Mouse (Mus musculus) B cell, adult 2 months (primary cell): ENCODE results near the gene Foxc1.
A peak's percentile ranks its signal among the peaks of the same experiment; 100 is the strongest.

ENCODE experiments used
- DNase-seq, 2 experiments: peaks; one replicate each; pipeline ENCODE4 v3.0.0; 2022

Foxc1 gene

DNA sequence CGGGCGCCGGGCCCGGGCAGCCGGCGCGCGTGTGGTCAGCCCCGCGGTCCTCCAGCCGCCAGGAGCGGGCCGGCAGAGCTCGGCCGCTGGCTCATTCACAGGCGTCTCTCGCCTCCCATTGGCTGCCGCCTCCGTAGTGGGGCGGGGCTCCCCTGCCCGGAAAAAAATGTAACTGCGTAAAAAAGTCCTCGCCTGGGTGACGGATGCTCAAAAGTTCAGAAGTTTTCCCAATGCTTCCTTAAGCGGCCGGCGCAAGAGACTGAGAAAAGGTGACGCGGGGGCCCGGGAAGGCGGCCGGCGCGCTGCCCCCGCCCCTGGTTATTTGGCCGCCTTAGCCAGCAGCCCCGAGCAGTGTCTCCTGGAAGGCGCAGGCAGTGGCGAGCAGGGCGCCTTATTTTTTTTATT, at the start of gene Foxc1:
Gene Foxc1, plus strand, starts transcription at position 206 of the 405 bp plus-strand sequence.
- DNase-seq = peak; percentile 46 to 55

DNA sequence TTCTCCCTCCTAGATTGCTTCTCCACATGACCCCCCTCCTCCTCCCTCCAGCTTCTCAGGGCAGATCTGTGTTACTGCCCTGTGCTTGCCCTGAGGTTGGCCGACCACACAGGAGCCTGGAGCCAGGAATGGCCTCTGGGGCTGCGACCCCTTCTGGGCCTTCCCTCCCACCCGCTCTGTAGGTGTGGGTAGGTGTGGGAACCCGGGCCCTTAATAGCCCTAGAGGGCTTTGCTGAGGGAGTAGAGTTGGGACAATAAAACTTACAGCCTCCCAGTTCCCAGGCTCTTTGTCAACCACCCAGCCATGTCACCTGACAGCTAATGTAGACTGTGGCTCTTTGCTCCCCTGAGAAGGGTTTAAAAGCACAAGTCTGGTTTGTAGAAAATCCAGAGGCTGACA, 46.0 kb upstream of the Foxc1 start:
- no peak for DNase-seq

DNA sequence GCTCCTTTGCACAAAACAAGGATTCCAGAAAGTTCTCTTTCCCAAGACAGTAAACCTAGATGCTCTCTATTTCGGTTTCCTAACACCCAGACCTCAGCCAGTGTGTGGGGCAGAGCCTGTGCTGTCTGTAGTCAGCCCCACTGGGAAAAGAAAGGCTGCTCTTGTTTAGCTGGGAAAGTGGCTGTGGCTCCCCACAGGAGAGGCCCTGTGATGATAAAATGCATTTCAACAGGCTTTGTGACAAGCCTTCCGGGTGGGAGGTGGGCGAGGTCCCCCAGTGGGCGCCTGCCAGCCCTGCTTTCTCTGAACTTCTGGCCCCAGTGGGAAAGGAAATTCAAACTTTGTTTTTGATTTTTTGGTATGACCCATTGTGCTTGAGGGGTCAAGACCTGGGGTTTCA, 45.4 kb upstream of the Foxc1 start:
- no peak for DNase-seq

DNA sequence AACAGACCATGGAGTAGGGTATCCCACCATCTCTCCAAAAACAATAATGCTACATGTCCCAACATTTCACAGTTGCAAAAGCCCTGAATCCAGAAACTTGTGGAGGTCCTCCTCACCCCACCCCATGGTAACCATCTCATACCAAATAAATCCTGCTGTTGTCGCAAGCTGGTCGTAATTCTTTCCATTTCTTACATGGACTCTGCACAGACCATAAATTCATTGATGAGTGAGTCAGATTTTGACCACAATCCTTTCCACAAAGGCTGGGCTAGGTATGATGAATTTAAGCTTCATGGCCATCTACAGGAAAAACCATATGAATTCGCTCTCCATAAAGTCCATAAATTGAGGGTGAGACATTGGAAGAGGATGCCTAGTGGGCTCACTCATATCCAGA, 42.0 kb upstream of the Foxc1 start:
- no peak for DNase-seq

DNA sequence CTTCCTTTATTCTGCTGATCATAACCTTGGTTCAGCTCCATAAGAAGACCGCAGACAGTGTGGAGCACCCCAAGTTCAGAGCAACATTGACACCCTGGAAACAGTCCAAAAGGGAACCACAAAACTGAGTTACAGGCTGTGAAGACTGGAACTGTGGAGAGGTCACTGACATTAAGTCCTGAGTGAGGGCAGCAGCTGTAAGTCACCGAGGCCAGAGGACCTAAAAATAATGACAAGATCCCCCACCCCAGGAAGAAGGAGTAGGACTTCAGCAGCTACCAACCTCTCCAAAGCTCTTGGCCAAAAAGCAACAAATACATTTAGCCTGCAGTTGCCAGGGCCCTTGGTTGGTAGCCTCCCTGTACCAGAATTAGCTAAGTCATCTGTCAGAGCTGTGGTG, 40.9 kb upstream of the Foxc1 start:
- DNase-seq = no peak

DNA sequence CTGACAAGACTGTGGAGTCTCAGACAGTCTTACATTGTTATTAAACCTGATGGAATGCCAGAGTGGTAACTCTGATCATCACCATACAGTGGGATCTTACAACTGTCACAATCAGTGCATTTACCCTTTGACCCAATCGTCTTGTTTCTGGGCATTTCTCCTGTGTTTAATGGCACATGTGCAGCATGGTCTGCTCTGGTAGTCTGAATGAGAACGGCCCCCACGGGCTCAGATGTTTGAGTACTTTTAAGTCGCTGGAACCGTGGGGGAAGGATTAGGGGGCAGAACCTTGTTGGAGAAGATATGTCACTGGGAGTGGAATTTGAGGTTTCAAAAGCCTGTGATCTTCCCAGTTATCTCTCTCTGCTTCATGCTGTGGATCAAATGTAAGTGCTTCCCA, 33.6 kb upstream of the Foxc1 start:
- DNase-seq = no peak

DNA sequence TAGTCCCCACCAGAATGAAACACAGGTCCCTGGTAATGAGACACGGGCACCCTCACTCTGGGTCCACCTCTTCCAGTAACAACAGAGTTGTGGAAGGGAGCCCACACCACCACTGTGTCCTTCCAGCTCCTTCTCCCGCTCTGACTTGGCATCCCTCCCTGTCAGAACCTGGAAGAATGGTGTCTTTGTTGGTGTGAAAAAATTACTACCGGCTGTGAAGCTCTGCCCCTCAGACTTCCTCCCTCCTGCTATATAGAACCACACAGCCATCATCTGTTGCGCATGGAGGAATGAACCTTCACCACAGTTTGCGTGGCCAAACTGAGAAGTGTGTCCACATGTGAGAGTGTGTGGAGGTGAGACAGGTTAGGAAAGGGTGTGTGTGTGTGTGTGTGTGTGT, 30.7 kb upstream of the Foxc1 start:
- no peak for DNase-seq

DNA sequence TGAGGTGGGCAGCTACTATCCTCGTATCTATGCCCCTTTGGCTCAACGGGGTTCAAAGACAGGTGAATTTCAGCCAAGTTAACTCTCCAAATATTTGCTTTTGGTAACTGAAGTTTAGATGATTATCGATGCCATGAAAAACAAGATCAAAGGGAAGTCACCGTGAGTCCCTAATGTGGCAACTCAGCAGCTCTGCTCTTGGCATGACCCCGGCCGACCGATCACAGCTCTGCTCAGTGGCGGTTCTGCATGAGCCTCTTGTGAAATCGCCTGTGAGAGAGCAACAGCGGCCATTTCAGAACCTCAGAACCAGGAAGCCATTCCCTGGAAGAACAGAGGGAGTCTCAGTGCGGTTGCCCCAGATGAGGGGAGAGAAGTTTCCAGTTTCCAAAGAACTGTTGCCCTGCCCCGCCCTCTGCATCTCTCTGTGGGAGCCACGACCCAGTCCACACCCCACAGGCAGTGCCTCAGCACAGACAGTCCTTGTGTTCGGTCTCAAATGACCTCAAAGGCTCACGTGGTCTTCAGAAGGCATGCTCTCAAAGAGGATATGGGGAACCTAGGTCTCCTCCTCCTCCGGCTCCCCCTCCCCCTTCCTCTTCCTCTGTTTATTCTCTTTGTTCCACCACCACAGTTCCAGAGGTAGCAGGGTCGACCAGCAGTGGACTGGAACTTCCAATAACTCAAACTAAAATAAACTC, 27.0 kb upstream of the Foxc1 start:
- no peak for DNase-seq

DNA sequence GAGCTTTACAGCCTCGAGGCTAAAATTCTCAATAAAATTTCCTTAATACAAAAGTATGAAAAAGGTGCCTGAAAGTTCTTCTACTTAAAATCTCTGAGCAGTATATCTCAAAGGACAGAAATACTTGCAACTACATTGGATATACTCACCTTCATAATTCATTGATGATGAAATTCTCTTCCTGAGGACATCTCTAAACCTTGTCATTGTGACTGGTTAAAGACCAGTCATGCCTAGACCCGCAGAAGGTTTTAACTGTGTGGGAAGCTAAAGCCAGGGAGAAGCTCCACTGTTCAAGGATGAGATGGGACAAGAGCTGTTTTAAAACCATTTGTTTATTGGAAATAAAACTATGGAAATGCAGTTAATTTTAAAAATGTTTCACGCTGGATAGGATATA, 26.1 kb upstream of the Foxc1 start:
- no peak for DNase-seq

DNA sequence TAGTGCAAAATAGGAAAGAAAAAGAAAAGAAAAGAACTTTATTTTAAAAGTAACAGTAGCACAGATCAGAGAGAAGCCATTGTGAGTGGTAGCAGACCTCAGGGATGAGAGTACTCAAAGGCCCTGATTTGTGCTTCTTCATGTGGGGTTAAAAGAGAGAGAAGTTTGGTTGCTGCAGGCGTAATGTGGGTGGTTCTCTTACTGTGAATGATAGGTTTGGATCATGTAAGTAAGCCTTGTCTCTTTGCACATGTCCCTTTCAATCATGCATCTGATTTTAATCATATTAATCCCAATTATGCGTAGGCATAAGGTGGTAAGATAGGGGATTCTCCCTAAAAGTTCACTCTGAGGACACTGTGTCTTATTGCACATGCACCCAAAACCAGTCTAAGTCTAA, 24.4 kb upstream of the Foxc1 start:
- DNase-seq = no peak

DNA sequence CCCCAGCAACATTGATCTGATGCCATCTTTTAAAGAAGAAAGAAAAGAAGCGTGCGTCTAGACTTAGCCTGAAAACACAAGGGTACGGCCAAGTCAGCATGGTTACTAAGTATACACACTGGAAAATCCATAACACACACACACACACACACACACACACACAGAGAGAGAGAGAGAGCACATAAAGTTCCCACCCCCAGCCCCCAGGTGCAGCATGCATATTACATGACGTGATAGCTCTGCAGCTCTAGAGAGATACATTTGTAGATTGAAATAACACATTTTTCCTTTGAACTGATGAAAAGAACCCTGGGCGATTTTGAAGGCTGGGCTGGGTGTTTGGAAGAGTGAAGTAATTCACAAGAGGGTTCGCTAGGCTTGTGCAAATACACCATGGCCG, 21.7 kb upstream of the Foxc1 start:
- no peak for DNase-seq

DNA sequence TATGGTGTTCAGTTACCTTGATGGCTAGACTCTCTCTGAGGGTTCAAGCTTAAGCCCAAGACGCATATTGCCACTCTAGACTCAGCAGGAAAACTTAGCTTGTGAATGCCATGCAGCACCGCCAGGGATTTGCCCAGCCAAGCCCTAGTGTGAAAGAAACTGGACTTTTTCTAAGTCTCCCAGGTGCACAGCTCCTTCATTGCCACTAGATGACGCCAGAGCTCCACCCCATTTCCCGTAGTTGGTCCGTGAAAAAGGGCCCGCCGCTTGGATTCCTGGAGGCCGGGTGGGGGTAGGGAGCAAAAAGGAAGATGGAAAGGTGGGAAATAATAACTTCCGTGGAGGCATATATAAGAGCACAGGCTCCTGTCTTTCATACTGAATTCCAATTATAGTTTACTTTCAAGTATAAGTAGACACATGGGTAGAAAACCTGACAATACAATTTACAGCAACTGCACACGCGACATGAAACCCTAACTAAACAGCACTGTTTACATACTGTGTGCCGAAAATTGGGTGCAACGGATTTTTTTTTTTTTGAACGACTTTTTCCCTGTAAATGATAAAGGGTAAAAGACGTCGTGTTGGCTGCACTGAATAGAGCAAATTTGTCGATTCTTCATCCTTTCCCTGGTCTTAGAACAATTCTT, 13.8 kb upstream of the Foxc1 start:
- peak; percentile 52 to 55 for DNase-seq

DNA sequence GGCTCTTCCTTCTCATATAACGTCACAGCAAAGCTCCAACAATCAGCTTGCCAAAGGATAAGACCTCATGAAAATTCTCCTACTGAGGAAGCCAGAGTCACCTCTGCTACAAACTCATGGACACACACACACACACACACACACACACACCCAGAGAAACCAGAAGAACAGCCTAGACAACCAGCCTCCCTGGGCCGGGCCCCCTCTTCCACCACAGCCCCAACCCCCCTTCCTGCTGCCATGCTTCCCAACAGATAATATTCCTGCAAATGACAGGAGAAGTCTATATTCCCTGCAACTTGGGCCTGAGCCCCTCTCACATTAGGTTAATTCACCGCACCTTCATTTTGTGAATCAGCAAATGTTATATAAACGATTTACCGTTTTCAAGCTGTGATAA, 13.3 kb upstream of the Foxc1 start:
- DNase-seq = no peak

DNA sequence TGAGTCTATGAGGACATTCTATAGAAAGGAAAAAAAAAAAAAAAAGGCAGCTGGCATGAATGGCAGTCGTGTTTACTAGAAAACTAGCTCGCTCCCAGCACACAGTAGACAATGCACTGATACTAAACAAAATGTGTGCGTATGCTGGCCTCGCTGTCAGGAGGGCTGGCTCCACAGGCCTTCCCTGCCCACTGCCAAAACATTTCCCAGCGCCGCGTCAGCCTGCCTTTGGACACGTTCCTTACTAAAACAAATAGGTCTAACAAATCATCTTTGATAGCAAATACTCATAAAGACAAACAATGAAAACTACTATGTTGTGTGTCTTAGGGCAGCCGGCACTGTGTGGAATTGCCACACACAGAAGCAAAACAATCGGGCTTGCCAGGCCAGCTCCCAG, 9.1 kb upstream of the Foxc1 start:
- no peak for DNase-seq

DNA sequence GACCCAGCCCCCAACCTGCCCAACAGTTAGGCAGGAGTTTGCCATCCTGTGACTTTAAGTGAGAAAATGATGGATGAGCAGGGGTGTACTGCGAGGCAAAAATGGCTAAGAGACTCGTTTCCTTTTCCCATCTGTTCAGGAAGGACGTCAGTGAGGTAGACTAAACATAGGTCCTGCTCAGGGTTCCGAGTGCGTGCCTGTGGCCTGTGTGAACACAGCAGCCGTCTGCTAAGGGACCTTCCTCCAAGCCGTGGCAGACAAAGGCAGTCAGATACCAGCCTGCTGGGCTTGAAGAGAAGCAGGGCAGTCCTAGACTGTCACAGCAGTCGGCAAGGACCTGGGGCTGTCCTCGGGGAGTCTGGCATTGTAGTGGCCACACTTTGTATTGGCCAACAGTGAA, 8.4 kb upstream of the Foxc1 start:
- no peak for DNase-seq

DNA sequence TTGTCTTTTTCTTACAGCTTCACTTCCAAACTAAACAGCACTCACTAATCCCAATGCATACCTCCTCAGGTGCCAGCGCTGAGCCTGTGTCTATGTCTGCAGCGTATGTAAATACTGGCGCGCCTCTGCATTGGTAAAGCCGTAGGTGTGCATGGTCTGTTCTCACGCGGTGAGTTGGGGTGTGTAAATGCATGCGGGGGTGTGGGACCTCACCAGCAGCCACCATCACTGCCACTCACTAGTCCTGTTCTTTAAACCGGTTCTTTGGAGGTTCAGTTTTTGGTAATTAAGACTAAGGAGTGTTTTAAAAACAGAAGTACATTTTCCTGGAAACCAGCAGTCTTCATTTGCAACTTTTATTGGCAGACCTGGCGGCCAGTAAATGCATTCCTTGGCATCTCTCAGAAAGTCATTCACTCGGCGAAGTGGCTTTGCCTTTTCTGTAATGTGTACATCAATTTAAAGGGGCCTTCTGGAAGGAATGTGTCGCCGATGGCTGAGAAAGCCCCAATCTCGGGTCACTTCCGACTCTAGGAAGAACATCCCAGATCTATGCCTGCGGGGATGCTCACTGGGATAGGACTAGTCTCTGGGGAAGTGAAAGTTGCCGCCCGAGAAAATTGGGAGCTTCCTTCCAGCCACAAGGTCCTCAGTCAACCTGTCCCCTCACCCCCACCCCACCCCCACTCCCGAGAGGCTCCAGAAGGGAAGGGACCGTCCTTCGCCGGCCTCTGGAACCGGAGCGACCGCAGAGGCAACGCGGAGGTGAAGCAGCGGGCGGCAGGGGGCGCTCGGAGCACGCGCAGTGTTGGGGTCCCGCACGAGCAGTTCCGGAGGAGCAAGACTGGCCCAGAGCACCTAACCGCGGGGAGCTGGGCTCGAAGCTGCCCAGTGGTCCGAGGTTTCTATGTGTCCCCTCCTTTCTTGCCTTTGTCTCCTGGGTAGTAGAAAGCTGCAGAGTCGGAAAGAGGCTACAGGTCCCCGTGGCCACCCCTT, 5.6 kb upstream of the Foxc1 start:
- DNase-seq = peak; percentile 81 to 82

DNA sequence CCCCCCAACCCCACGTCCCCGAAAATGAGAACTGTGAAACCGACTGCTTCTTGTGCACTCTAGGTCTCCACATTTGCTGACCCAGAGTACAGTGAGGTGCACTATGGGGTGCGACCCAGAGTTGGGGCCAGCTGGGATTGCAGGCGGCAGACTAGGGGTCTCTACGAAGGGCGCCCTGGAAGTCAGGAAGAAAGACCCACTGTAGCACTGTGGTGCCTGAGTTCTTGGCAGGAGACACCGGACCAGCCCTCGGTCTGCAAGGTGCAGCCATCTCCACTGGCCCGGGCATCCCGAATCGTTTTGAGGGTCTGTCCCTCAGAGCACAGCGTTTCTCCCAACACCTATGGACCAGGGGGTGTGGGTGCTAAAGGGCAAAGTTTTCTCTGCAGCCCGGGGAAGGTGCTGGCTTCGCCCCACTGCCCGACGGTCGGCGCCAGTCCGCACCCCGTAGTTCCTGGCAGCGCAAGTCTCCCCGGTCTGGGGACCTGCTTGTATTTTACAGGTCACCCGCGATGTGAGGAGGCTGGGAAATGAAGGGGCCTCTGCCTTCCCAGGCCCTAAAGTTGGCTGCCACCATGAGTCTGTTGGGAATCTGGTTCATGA, 4.6 kb upstream of the Foxc1 start:
- DNase-seq = peak; percentile 24 to 43

DNA sequence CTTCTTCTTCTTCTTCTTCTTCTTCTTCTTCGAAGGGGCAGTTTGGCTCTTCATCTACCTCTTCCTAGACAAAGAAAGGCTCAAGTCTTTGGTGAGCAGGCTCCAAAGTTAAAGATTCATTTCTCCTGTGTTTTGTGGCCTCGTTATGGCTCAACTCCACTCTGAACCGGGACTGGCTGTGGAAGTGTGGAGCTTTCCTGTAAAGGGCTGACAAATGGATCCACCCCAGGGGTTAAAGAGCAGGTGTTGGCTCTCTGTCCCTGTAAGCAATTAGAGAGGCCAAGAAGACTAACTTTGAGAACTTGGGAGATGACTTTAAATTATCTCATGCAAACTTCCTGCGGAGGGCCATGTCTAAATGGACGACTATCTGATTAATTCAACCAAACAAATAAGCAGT, 4.0 kb upstream of the Foxc1 start:
- DNase-seq = peak; percentile 13 to 21

DNA sequence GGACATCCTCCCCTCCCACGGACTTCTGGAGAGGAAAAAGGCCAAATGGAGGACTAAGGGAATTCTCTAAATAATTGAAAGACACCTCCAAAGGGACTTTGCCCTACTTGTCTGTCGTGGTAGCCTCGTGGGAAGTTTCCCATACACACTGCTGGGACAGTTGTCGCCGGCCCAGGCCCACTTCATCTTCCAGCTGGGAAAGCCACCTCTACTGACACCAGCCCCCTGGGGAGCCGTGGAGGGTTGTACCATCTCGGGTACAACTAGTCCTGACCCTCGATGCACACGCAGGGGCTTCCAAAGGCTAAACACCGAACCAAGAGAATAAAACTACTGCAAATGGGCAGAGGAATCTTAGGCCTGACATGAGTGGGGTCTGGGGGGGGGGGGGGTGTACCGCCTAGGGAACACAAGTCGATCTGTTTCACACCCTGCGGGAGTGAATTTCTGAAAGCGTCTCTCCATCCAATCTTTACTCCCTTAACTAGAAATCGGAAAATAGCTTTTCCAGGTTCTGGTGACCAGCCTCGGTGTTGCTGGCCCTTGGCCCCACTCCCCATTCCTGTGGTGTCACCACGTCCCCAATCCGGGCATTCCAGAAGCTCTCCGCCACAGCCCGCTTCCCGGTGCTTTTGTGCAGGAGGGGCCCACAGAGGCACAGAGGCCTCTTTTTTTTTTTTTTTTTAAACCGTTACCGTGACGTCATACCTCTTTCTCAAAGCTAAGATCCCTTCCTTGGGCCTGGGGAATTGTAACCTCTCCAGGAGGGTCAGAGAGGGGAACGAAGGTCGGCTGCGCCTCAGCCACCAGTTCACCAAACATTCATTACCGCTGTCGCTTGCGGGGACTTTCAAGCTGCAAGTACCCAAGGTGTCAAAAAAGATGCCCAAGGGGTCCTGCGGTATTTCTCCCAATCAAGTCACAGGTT, 3.0 kb upstream of the Foxc1 start:
- DNase-seq = peak in 1 of 2 experiments; percentile 20

DNA sequence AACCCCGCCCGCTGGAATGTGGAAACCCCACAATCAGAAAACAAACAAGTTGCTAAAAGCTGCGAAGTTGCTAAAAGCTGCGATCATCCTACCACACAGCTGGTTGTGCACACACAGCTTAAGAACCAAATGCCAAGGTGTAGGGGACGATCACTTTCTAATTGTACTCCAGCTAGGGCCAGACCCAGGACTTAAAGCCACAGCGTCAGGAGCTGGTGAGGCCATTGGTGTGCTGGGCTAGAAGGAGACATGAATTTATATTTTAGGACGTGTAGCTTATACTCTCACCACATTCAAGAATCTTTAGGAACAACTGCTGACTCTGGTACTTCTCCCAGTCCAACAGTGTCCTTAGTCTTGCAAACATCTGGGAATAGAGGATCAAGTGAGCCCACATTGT, 1.9 kb upstream of the Foxc1 start:
- no peak for DNase-seq

DNA sequence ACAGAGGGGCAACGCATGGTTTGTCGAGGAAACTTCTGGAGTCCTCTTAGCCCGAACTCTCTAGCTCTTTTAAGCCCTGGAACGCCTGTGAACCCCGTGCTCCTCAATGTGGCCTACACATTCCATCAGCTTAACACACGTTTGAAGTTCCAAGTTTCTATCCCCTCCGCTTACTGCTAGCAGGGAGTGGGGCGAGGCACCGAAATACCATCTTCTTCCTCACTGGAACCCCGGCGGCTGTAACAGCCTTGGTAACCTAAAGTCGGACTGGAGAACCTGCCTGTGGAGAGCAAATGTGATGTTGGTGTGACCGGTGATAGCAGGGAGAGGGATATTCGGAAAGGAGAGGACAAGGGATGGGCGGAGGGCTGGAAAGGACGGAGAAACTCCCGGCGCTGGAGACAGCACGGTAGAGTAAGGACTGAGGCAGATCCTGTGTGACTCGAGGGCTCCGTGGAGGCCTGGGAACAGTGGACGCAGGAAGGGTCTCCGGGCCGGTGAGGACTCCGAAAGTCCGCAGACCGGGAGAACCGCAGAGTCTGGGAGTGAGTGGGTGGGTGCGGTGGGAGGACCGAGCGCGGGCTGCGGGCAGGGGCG, 504 bp upstream of the Foxc1 start:
- DNase-seq = peak in 1 of 2 experiments; percentile 20
